Mouse (Mus musculus) bone marrow macrophage, adult 2 months (primary cell): ENCODE results near the gene Cd7.

Experiments used
- CTCF ChIP-seq: IDR thresholded peaks from 2 replicates; pipeline ENCODE4 v1.5.1; 2012; ENCODE audit warnings: low read depth, mild to moderate bottlenecking, low read length, moderate library complexity
- POLR2A ChIP-seq: IDR thresholded peaks from 2 replicates; pipeline ENCODE4 v1.6.1; 2012; ENCODE audit warnings: mild to moderate bottlenecking, low read depth, low read length, borderline replicate concordance

DNA sequence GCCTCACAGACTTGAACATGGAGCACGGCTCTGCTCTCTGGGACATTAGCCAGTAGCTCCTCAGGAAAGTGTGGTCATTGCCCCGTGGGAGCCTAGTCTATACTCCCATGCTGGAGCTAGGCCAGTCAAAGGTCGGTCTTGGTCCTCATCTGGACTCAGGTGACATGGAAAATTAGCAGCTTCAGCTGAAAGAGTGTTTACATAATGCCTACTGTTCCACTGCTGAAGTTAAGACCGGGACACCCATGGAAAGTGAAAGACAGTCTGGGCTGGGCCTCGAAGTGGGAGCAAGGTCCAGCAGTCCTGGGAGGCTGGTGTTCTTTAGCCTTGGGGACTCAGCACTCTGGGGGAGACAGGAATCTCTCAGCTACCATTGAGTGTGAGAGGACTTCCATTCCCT is 18.9 kb upstream of the Cd7 start:
- TF ChIP-seq POLR2A, result no peak
- TF ChIP-seq CTCF, result no peak
